Mouse (Mus musculus): ENCODE data around the gene Lars2.

Lars2 gene

GRCm38 (mm10) chr9:123394856-123395255, 28.1 kb downstream of the Lars2 start:
- no peak for DNase-seq

- no peak for DNase-seq
These were observed 31.0 kb downstream of the Lars2 start for GRCm38 (mm10) chr9:123397701-123398100.

- DNase-seq: no peak
These were observed 35.5 kb downstream of the Lars2 start for GRCm38 (mm10) chr9:123402215-123402614.

- no peak for DNase-seq
These were observed 36.3 kb downstream of the Lars2 start for GRCm38 (mm10) chr9:123403031-123403430.

GRCm38 (mm10) chr9:123405231-123405630, 38.5 kb downstream of the Lars2 start:
- no peak for DNase-seq

- DNase-seq: no peak
These were observed 42.0 kb downstream of the Lars2 start for GRCm38 (mm10) chr9:123408771-123409170.

GRCm38 (mm10) chr9:123429863-123430262, 63.1 kb downstream of the Lars2 start:
- DNase-seq: no peak

- no peak for DNase-seq
These were observed 64.2 kb downstream of the Lars2 start for GRCm38 (mm10) chr9:123430973-123431372.

- no peak for DNase-seq
These were observed 71.5 kb downstream of the Lars2 start for GRCm38 (mm10) chr9:123438223-123438622.

GRCm38 (mm10) chr9:123440230-123441058, 73.7 kb downstream of the Lars2 start:
- DNase-seq: peak in 1 of 2 experiments; percentile 26

- DNase-seq: peak; percentile 55 to 61
These were observed 80.4 kb downstream of the Lars2 start for GRCm38 (mm10) chr9:123447101-123447500.

GRCm38 (mm10) chr9:123448594-123448993, 81.9 kb downstream of the Lars2 start:
- no peak for DNase-seq

- DNase-seq: peak; percentile 75
These were observed 83.4 kb downstream of the Lars2 start for GRCm38 (mm10) chr9:123450174-123450573.

GRCm38 (mm10) chr9:123451772-123452171, 85.0 kb downstream of the Lars2 start:
- no peak for DNase-seq

- DNase-seq: peak; percentile 16 to 40
These were observed 90.2 kb downstream of the Lars2 start for GRCm38 (mm10) chr9:123456634-123457602.

- peak; percentile 46 to 63 for DNase-seq
These were observed 90.9 kb downstream of the Lars2 start for GRCm38 (mm10) chr9:123457603-123458002.

GRCm38 (mm10) chr9:123467141-123467620, 100.5 kb downstream of the Lars2 start:
- DNase-seq: no peak

GRCm38 (mm10) chr9:123468406-123469085, 101.8 kb downstream of the Lars2 start:
- DNase-seq: no peak

- no peak for DNase-seq
These were observed 102.4 kb downstream of the Lars2 start for GRCm38 (mm10) chr9:123469087-123469486.

GRCm38 (mm10) chr9:123473377-123473776, 106.7 kb downstream of the Lars2 start:
- peak in 1 of 2 experiments; percentile 33 for DNase-seq

GRCm38 (mm10) chr9:123475569-123475968, 108.8 kb downstream of the Lars2 start:
- no peak for DNase-seq

GRCm38 (mm10) chr9:123478031-123478585, 111.4 kb downstream of the Lars2 start:
- peak; percentile 65 to 75 for DNase-seq
